Mouse (Mus musculus) c-Kit-negative CD71-positive TER-119-positive erythroid progenitor cells, embryonic 14.5 days (primary cell): ENCODE data around the gene Cyp26a1.

ENCODE experiments used
- DNase-seq: peaks from one replicate; pipeline ENCODE4 v3.0.0-alpha.2; 2013; ENCODE audit warnings: low read depth, low spot score

The Cyp26a1 gene

GRCm38 (mm10) chr19:37698273-37699160 is 919 bp downstream of the Cyp26a1 start:
- DNase-seq: no peak

DNA sequence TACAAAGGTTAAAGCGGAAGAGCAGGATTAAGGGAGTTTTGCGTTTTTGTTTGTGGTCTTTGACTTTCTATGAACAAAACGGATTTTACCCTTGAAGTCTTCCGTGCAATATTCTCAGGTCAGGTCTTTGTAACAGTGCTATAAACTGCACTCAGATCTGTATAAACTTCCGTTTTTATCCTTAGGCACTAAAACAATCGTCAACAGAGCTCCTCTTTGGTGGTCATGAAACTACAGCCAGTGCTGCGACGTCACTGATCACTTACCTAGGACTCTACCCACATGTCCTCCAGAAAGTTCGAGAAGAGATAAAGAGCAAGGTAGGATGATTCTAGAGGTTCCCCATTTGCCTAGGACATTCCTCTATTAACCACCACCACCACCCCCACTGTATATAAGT is 2.1 kb downstream of the Cyp26a1 start:
- no peak for DNase-seq

DNA sequence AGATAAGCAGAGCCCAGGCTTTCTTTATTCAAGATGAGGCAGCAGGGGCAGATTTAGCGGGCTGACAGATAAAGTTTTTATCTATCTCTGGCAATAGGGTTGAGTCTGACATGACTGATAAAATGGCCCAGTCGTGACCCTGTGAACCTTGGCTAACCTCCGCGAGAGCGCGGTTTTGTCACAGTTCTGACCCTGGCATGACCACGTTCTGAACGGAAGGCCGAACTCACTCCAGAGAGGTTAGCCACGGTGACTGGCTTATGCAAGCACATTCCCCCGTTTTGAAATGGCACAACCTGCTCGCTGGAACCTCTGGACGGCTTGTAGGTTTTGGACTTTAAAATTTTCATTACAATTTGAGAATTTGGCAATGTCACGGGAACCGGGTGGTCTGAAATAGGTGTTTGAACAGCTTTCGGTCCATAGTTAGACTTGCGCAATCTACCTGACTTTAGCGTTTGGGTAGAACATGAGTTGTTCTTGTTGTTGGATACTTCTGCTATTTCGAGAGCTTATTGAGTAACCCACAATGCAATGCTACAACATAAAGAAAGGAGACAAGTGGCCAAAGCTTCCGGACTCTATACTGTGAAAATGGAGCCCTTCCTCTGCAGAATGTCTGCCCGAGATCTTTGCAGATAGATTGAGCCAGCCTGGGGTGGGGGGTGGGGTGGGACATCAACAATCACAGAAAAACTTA is 4.9 kb downstream of the Cyp26a1 start:
- no peak for DNase-seq

- DNase-seq: peak; percentile 36
Measured at GRCm38 (mm10) chr19:37703902-37704509, 6.4 kb downstream of the Cyp26a1 start.

DNA sequence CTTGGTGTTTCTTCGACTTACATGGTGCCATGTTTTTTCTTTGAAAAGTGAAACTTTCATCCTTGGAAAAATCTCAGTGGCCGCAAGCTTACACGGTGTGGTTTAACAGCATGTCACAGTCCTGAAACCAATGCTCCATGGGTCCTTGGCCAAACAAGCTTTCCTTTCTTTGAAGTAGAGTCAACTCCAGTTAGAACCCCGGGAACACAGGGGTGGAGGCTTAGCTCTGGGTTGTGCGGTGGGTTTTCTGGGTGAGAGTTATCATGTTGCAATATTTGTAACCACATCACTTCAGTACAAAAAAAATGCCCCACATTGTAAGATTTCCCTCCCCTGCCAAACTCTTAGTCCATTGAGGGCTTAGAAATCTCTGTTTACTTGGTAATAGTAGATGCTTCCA is 8.1 kb downstream of the Cyp26a1 start:
- no peak for DNase-seq

GRCm38 (mm10) chr19:37714681-37715080 is 17.1 kb downstream of the Cyp26a1 start:
- no peak for DNase-seq

DNA sequence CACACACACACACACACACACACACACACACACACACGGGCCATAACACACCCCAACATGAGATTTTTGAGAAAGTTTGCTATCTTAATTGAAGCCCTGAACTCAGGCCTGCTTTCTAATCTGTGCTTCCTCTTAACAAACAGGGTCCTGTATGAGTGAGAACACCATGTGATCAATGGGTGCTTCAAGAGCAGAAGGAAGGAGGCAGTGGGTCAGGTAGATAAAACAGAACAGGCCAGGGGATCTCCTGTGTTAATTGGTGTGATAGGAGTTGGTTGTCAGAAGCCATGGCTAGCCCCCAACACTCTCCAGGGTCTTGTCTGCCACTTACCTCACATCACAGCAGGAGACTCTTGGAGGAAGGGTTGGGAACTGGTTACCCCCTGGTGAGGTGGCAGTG is 18.4 kb downstream of the Cyp26a1 start:
- DNase-seq: no peak

DNA sequence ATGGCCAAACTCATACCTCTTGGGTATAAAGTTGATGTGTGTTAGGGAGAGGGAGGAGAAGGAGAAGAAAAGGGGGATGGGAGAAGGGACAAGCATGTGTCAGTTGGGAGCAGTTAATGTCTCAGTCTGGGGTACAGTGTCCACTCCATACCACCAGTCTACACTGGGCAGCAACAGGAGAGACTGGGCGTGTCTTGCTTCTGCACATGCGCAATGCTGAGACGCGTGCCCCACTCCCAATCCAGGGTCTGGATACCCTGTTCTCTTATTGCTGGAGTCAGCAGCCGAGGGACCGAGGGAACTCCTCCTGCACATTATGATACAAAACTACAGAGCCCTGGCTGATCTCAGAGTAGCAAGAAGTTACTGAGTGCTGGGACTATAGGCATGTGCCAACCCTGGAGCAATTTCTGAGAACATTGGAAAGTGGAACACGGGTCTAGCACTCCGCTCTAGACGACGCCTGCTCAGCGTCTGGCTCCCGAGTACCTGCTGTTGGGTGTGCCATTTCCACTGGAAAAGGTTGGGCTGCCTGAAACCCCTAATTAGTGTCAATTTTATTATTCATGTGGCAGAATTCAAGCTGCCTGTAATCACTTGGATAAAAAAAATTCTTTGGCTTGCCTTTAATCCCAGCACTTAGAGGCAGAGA is 19.1 kb downstream of the Cyp26a1 start:
- DNase-seq: no peak

GRCm38 (mm10) chr19:37719166-37719565 is 21.6 kb downstream of the Cyp26a1 start:
- DNase-seq: no peak

GRCm38 (mm10) chr19:37724591-37724990 is 27.0 kb downstream of the Cyp26a1 start:
- DNase-seq: no peak

GRCm38 (mm10) chr19:37726585-37726984 is 29.0 kb downstream of the Cyp26a1 start:
- no peak for DNase-seq

DNA sequence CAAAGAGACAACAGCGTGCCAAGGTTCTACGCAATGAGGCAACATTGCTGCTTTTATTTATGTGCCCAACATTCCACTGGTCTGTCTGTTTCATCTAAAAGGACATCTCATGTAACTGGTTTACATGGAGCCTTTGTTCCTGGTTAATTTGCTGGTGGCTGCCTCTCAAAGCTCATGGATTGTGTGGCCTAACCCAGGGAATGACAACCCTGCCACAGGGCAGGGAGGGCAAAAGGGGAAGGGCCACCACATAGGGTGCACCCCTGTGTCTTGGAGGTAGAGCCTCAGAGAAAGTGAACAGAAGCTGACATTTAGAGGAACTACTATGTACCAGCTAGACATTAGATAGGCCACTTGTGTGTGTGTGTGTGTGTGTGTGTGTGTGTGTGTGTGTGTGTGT is 29.8 kb downstream of the Cyp26a1 start:
- no peak for DNase-seq

- no peak for DNase-seq
Measured at GRCm38 (mm10) chr19:37735426-37735825, 37.8 kb downstream of the Cyp26a1 start.

- no peak for DNase-seq
Measured at GRCm38 (mm10) chr19:37738575-37738974, 41.0 kb downstream of the Cyp26a1 start.

- no peak for DNase-seq
Measured at GRCm38 (mm10) chr19:37740043-37740442, 42.4 kb downstream of the Cyp26a1 start.
